Mouse (Mus musculus) embryonic fibroblast, embryonic 13.5 days (primary cell): ENCODE results near the gene Hoxb3.

ENCODE experiments used
- CTCF ChIP-seq: IDR thresholded peaks from 2 replicates; pipeline ENCODE4 v1.5.1; 2011; ENCODE audit warnings: mild to moderate bottlenecking, control low read depth, low read length, moderate library complexity, borderline replicate concordance; ENCODE audit not compliant: insufficient read depth
- POLR2A ChIP-seq: IDR thresholded peaks from 2 replicates; pipeline ENCODE4 v1.6.1; 2011; ENCODE audit warnings: low read depth, mild to moderate bottlenecking, control low read depth, low read length, moderate library complexity

- no peak for TF ChIP-seq CTCF
- no peak for TF ChIP-seq POLR2A
Observed at GRCm38 (mm10) chr11:96281396-96281795, 41.7 kb upstream of the Hoxb3 start.
